Mouse (Mus musculus): ENCODE data around the gene Ggt5.
"Not testable (repeated sequence)": the region's sequence is repeated elsewhere in the genome, so short reads cannot be mapped to it uniquely, and the experiment has no call there.

The Ggt5 gene

GRCm38 (mm10) chr10:75589129-75589528 is at the start of gene Ggt5:
Gene Ggt5, plus strand, starts transcription at chr10:75589340.
- DNase-seq, result peak; percentile 30

DNA sequence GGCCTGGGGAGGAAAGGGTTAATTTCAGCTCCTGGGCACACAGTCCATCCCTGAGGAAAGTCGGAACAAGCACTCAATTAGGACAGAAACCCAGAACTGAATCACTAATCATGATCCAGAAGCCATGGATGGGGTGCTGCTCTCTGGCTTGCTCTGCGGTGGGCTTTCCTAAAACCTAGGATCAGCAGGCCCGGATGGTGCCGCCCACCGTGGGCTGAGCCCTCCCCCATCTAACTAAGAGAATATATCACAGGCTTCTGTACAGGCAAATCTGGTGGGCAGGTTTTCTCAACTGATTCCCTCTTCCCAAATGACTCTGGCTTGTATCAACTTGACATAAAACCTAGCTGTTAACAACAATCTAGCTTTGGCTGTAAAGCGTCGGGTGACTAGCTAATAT is 41.2 kb upstream of the Ggt5 start:
- no peak for DNase-seq

DNA sequence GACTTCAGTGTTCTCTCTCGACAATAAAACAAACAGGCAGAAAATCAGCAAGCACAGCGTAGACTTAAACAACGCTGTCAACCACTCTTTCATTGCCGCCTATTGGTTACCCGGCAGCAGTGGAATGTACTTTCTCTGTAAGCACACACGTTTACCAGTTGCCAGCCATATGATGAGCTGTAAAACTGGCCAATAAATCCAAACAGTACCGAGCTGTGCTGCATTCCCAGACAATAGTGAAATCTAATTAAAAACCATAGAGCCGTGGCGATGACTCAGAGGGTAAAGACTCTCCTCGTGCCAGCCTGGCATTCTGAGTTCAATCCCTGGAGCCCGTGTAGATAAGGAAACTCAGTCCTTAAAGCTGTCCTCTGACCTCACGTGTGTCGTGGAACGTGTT is 40.7 kb upstream of the Ggt5 start:
- no peak for DNase-seq

DNA sequence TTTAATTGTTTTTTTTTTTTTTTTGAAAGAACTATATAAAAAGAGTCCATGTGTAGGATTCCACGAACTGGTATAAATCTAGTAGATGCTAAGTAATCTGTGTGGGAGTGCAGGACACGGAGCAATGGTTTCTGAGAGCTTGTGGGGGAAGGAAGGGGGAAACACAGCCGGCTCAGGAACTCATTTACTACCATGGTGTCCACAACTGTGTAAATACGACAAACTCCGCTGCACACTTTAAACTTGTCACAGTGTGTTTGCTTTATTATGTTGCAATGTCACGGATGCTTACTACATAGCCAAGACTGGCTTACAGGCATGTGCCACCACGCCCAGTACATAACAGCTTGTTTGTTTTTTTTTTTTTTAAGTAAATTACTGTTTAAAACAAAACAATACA is 39.3 kb upstream of the Ggt5 start:
- no peak for DNase-seq

GRCm38 (mm10) chr10:75551175-75551574 is 38.0 kb upstream of the Ggt5 start:
- DNase-seq, result no peak

- DNase-seq, result no peak
These were observed 37.0 kb upstream of the Ggt5 start for GRCm38 (mm10) chr10:75552106-75552505.

GRCm38 (mm10) chr10:75552701-75553450 is 36.3 kb upstream of the Ggt5 start:
- DNase-seq, result no peak

- DNase-seq, result no peak
These were observed 35.0 kb upstream of the Ggt5 start for GRCm38 (mm10) chr10:75554090-75554489.

DNA sequence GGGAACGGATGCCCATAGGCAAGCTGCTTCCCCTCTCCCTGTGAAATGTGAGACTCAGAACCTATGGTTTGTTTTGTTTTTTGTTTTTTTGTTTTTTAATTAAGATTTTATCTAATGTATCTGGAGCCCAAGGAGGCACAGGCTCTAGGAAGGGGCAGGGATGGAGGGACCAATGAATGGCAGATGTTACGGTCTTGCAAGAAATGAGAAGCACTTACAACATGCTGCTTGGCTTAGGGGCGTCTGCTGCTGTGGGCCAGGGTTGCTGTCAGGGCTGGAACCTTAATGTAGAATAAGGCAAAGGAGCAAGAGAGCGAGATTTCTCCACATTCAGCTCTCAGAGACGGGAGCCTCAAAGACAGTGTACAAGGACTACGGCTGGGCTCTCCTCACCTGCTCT is 33.6 kb upstream of the Ggt5 start:
- no peak for DNase-seq

GRCm38 (mm10) chr10:75556026-75556425 is 33.1 kb upstream of the Ggt5 start:
- DNase-seq, result peak; percentile 77

GRCm38 (mm10) chr10:75558515-75558914 is 30.6 kb upstream of the Ggt5 start:
- peak; percentile 73 for DNase-seq

- DNase-seq, result no peak
These were observed 30.0 kb upstream of the Ggt5 start for GRCm38 (mm10) chr10:75559041-75559675.

DNA sequence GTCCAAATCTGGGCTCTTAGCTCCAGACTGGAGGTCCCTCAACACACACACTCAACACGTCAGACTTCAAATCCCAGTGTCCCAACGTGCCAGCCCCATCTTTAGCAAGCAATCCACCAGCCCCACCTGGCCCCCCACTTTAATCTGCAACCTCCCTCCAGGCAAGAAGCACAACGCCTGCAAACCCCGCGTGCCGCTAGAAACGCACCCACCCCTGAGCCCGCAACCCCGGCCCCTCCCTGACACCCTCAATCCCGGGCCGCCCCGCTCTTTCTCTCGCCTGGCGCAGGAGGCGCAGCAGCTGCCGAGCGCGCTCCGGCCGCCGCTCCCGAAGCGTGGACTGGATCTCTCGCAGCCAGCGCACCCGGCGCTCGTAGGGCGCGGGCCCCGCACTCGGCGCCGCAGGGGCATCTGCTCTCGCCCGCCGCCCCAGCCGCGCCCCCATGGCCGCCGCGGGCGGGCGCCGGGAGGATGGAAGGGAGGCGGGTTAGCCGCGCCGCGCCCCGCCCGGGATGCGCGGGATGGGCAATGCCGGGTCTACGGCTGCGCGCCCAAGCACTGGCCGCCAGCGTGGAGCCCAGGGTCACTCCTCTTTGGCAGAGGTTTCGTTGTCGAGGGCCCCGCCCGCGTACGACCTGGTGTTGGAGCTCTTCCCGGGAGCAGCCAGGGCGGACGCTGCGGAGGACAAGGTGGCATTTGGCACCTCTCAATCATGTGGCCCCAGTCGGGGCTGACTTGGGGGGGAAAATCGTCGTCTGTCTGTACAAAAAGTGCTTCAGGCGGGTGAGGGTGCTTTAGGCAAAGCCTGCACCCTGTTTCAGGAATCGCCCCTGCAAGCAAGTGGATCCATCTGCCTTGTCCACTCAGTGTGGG is 29.2 kb upstream of the Ggt5 start, which contains the start of gene Lrrc75b:
Gene Lrrc75b (minus strand): TSS at position 655 of the 873 bp plus-strand sequence.
- peak; percentile 65 for DNase-seq

- DNase-seq, result no peak
These were observed 28.6 kb upstream of the Ggt5 start for GRCm38 (mm10) chr10:75560549-75560899.

DNA sequence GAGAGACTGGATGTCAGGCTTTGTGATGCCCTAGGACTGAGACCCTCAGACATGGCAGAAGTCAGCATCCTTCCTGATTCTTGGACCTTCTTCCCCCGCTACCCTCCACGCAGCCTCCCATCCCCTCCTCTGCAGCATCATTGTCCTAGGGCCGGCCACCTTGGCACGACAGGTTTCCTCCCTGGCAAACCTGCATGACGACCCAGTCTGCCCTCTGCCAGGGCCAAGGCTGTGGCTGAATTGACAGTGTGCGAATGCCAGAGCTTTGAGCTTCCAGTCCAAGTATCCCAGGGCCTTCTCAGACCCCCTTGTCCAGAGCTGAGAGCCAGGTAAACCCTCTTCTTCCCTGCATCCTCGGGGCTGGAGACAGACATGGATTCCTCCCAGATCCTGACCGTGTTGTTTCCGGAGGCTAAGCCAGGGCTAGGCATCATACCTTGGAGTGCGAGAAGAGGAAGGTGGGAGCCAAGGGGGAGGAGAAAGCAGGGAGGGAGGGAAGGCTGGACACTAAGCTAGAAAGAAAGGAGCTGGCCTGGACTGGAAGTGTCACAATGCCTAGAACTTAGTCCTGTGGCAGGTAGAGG is 28.0 kb upstream of the Ggt5 start, which contains the start of gene Ggt1:
Gene Ggt1 (plus strand): TSS at position 534 of the 584 bp plus-strand sequence.
- DNase-seq, result no peak

DNA sequence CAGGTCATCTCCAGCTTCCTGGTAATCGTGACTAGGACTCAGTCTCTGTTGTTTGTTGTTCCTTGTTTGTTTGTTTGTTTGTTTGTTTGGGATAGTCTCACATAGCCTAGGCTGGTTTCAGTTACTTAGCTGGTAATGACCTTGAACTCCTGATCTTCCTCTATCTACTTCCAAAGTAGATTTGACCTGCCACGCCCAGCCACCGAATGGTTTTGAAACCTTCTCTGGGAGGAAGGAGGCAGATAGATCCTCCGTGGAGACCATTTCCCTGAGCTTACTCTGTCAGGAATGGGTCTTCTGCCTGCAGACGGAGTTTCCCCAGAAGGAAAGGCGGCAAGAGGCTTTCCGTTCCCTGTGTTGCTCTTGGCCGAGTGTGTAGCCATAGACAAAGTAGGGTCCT is 26.5 kb upstream of the Ggt5 start:
- DNase-seq, result no peak

DNA sequence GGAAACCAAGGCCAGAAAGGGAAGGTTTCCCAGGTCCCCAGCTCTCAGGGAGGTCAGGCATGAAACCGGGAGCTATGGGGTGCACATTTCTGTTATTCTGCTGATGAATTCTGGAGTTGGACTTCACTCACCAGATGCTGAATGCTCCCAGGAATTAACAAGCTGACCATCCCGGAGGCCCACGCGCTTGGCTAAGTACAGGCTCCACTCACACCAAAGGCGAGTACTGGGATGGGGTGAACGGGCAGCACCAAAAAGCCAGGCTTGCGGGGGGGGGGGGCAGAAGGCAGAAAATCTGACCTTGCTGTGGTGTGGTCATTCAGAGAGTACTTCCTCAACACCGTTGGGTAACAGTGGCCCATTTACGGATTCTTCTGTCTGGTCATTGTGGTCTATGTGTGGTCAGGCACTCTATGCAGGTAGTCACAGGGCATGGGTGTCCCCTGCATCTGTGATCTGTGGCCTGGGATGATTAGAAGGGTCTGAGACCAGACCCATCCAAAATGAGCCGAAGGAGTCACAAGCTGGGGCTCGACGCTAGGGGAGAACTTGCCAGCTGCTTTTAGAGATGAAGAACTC is 24.4 kb upstream of the Ggt5 start:
- no peak for DNase-seq

- DNase-seq, result no peak
These were observed 23.7 kb upstream of the Ggt5 start for GRCm38 (mm10) chr10:75565436-75565835.

DNA sequence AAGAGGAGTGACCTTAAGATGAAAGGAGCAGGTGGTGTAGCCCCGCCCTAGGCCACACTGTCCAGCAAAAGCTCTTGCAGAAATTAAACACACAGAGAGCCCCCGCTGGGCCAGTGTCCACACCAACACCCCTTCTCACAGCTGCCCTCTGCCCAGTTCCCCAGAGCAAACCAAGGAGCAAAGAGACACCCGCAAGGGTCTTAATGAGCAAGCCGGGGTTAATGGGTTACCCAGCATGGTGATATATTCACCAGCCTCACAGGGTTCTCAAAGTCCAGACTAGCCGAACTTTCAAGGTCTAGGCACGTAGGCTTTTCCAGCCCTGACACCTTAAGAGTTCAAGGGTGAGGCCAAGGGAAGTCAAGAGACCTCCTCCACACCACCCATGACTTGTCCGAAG is 23.2 kb upstream of the Ggt5 start:
- no peak for DNase-seq

DNA sequence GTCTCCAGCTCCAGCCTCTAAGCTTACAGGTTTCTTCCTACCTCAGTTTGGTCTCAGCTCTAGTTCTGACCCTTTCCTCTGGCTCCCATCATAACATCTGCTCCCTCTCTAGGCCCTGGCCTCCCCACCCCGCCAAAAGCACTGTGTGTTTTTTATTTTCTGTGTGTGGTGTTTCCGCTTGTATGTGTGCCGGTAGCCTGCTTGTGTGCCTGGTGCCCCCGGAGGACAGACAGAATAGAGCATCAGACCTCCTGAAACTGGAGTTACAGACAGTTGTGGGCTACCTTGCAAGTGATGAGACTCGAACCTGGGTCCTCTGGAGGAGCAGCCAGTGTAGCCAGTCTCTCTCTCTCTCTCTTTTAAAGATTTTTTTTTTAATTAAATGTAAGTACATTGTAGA is 22.8 kb upstream of the Ggt5 start:
- no peak for DNase-seq

- DNase-seq, result not testable (repeated sequence)
These were observed 22.4 kb upstream of the Ggt5 start for GRCm38 (mm10) chr10:75566765-75567164.

DNA sequence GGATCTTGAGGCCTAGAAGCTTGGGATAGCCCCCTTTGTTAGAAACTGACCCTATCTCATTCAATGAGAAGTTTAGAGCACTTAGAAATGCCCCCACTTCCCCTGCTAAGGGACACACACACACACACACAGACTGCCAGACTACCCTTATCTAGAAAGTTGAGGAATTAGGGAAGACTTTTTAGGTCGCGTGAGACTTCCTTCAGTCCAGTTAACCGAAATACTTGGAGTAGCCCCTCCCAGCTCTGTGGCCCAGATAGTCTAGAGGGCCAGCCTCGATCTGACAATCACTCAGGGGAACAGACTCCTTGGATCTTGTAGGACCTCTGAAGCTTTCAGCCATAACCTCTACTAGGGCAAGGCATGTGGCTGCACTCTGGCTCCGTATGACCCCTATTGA is 21.1 kb upstream of the Ggt5 start:
- no peak for DNase-seq

DNA sequence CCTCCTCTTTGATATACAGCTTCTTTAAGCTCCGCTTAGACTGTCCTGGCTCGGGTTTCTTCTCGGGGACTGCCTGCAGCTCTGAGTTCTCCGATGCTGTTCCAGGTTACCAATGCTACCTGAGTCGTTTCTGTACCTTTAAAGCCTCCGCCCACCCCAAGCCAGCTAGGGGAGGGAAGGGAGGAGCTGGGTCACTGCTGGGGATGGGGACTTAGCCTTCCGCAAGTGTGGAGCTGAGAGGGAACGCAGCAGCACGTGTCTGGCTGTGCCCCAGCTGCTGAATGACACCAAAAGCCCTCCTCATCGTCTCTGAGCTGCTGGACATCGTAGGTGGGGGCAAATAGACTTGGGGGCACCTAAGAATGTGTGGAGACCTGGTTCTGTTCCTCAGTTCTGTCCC is 20.7 kb upstream of the Ggt5 start:
- no peak for DNase-seq
